Mouse (Mus musculus): ENCODE measurements around the gene Rubcnl. TPM values are rescaled to one million over a fixed set of nuclear protein-coding genes. Genes with fewer than 3 reads are reported as not detected.

Gene Rubcnl
- polyA plus RNA-seq, 1 experiment from 2014 or later: 0.10 TPM

DNA sequence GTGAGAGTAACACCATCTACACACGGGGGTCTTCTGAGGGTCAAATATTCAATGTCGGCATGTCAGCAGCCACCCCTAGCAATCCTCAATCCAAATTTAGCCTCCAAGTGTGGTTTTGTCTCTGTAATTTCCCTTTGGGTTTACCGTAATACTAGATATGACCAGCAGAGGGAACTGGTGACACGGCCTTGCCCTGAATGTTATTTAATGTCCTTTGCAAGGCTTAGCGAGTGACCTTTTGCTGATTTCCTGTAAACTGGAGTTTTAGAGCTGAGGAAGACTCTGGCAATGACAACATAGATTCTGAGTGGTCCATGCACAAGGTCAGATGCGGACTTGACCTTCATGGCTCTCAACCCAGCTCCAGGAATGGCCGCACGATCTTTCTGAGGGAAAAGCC is 44.7 kb downstream of the Rubcnl start:
- peak; percentile 21 for DNase-seq (ENCODE audit: low spot score)
- Histone ChIP-seq H3K4me1 (no peaks in the 10 kb centered on the region), H3K27me3 (ENCODE audit: low read depth, poor library complexity, severe bottlenecking) (no peaks in the 10 kb centered on the region), H3K36me3 (no peaks in the 10 kb centered on the region), H3K27ac (replicated peaks) (no peak overlapping the region), H3K9me3 (replicated peaks) (no peaks in the 10 kb centered on the region), H3K4me3 (no peak overlapping the region)
- 50% methylated on average over 8 of the region's 8 CpGs for WGBS

DNA sequence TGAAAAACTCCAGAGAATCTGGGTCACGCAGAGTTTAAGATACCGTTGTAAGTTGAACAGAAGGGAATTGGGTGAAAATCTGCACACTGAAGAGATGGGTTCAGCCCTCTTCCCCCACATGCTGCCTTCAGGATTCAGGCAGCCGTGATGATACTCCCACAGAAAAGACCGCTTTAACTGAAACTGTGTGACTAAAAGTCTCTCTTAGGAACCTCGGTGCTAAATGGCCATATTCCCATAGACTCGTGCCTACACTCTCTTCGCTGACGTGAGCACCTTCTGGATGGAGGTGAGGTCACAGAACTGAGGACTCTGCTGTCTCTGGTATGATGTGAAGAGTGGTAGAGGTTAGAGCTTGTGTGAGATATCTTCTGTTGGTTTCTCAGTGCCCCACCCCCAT is 48.1 kb downstream of the Rubcnl start:
- whole genome bisulfite sequencing: 97% methylated on average over 8 of the region's 8 CpGs
- no peaks in the 10 kb centered on the region for H3K9me3 ChIP-seq (replicated peaks)
- H3K36me3 ChIP-seq: no peaks in the 10 kb centered on the region
- no peak overlapping the region for H3K4me3 ChIP-seq
- H3K27ac ChIP-seq (replicated peaks): no peak overlapping the region
- H3K4me1 ChIP-seq: no peaks in the 10 kb centered on the region
- H3K27me3 ChIP-seq (ENCODE audit: low read depth, poor library complexity, severe bottlenecking): no peaks in the 10 kb centered on the region
- DNase-seq (ENCODE audit: low spot score): no peak

DNA sequence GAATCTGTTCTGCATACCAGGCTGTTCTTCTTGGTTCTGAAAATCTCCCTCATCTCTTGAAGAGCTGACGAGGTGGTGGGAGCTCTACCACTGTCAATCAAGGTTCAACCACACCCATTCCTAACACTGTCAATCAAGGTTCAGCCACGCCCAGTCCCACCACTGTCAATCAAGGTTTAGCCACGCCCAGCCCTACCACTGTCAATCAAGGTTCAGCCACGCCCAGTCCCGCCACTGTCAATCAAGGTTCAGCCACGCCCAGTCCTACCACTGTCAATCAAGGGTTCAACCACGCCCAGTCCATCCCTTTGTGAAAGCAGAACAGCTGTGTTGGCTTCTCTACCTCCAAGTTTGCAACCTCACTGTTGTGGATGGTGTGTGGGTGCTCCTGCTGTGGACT is 48.7 kb downstream of the Rubcnl start:
- Histone ChIP-seq H3K36me3 (no peaks in the 10 kb centered on the region), H3K27ac (replicated peaks) (no peak overlapping the region), H3K4me3 (no peak overlapping the region), H3K9me3 (replicated peaks) (no peaks in the 10 kb centered on the region), H3K27me3 (ENCODE audit: low read depth, poor library complexity, severe bottlenecking) (no peaks in the 10 kb centered on the region), H3K4me1 (no peaks in the 10 kb centered on the region)
- DNase-seq (ENCODE audit: low spot score): no peak
- WGBS: 81% methylated on average over 7 of the region's 7 CpGs

DNA sequence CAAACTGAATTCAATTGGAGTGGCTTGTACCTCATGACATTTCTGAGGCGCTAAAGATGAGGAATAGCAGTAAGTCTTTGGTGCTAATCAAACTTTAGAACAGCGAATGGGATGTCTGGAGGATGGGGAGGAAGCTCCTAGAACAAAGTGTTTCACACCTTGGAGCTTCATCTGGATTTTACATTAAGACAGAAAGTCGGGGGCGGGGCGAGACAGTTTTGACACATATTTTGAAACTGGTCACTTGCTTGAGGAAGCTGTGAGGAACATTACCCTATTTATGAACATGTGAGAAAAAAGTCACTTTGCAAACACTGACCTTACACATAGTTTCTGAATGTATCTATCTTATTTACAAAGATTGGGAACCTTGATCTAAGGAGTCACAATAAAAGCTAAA is 49.4 kb downstream of the Rubcnl start:
- H3K27me3 ChIP-seq (ENCODE audit: low read depth, poor library complexity, severe bottlenecking): no peaks in the 10 kb centered on the region
- H3K27ac ChIP-seq (replicated peaks): no peak overlapping the region
- H3K4me1 ChIP-seq: no peaks in the 10 kb centered on the region
- no peak for DNase-seq (ENCODE audit: low spot score)
- H3K4me3 ChIP-seq: no peak overlapping the region
- 94% methylated on average over 5 of the region's 5 CpGs for WGBS
- H3K36me3 ChIP-seq: no peaks in the 10 kb centered on the region
- H3K9me3 ChIP-seq (replicated peaks): no peaks in the 10 kb centered on the region

DNA sequence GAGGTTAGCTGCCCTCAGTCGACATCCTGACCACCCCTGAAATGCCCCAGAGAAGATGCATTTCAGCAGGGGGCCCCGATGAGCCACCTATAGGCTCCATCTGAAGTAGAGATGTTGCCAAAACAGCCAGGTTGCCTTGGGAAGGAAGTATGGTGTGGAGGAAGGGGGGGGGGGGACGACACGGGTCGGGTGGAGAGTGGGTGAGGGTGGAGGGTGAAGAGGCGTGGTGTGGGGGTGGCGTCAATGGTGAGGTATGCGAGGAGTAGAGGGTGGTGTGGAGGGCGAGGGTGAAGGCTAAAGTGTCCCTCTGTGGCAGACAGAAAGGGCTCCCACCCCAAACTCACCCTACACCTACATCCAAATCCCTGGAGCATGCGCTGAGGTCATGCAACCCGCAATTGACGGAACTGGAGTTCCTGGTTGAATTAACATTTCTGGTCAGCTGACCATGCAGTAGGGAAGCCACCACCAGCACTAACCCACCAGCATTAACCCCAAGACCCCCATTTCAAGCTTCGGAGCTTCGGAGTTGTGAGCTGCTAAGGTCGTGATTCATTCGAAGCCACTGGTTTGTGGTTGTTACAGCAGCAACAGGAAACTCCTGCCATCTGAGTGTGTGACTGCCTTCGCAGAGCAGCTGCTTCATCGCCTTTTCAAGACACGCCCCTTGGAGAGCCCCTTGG is 52.7 kb downstream of the Rubcnl start:
- WGBS: 90% methylated on average over 17 of the region's 19 CpGs
- Histone ChIP-seq H3K27ac (replicated peaks) (no peak overlapping the region), H3K4me1 (no peaks in the 10 kb centered on the region), H3K9me3 (replicated peaks) (no peaks in the 10 kb centered on the region), H3K36me3 (no peaks in the 10 kb centered on the region), H3K27me3 (ENCODE audit: low read depth, poor library complexity, severe bottlenecking) (no peaks in the 10 kb centered on the region), H3K4me3 (no peak overlapping the region)
- no peak for DNase-seq (ENCODE audit: low spot score)

DNA sequence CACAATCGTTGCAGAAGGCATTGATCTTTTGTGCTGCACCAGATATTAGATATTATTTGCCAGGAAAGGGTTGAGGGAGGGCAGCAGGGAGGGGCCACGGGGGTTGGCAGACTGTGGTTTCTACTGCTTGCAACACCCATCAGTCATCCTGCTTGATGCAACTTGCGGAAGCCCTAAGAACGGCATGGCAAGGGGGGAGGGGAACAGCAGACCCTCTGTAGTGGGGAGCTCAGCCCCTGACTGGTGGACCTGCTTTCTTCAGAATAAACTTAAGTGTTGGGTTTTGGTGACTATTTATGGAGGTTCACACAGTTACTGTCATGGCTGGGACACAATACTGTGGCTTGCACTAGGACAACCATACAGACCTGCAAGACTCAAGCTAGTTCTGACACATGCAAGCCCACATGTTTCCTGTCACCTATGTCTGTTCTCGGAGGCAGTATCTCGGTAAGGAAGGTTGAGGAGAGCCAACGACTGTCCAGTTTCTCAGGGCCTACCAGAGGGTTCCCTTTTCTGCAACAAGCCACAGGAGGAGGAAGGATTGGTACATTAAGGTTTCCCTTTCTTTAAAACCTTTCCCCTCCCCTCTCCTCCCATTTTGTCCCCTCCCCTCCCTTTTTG is 53.6 kb downstream of the Rubcnl start:
- DNase-seq (ENCODE audit: low spot score): no peak
- Histone ChIP-seq H3K36me3 (no peaks in the 10 kb centered on the region), H3K27me3 (ENCODE audit: low read depth, poor library complexity, severe bottlenecking) (no peaks in the 10 kb centered on the region), H3K4me1 (no peaks in the 10 kb centered on the region), H3K27ac (replicated peaks) (no peak overlapping the region), H3K9me3 (replicated peaks) (no peaks in the 10 kb centered on the region), H3K4me3 (no peak overlapping the region)
- WGBS: 87% methylated on average over 7 of the region's 7 CpGs

DNA sequence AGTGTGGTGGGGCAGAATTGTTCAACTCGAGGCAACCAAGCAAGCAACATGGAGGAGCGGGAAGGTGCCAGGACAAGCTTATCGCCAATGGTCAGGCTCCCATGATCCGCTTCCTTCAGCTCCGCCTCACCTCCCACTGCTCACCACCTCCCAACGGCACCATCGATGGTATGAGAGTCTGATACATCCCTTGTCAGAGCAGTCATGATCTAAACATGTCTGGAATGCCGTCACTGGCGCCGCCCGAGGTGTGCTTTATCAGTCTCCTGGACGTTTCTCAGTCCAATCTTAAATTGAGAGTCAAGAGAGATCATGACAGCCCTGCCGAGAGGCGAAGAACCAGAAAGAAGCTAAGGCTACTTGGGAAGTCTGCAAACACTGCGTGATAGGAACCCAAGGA is 55.3 kb downstream of the Rubcnl start:
- Histone ChIP-seq H3K27me3 (ENCODE audit: low read depth, poor library complexity, severe bottlenecking) (no peaks in the 10 kb centered on the region), H3K4me3 (no peak overlapping the region), H3K27ac (replicated peaks) (no peak overlapping the region), H3K4me1 (no peaks in the 10 kb centered on the region), H3K9me3 (replicated peaks) (no peaks in the 10 kb centered on the region), H3K36me3 (no peaks in the 10 kb centered on the region)
- DNase-seq (ENCODE audit: low spot score): no peak
- WGBS: 91% methylated on average over 15 of the region's 15 CpGs

DNA sequence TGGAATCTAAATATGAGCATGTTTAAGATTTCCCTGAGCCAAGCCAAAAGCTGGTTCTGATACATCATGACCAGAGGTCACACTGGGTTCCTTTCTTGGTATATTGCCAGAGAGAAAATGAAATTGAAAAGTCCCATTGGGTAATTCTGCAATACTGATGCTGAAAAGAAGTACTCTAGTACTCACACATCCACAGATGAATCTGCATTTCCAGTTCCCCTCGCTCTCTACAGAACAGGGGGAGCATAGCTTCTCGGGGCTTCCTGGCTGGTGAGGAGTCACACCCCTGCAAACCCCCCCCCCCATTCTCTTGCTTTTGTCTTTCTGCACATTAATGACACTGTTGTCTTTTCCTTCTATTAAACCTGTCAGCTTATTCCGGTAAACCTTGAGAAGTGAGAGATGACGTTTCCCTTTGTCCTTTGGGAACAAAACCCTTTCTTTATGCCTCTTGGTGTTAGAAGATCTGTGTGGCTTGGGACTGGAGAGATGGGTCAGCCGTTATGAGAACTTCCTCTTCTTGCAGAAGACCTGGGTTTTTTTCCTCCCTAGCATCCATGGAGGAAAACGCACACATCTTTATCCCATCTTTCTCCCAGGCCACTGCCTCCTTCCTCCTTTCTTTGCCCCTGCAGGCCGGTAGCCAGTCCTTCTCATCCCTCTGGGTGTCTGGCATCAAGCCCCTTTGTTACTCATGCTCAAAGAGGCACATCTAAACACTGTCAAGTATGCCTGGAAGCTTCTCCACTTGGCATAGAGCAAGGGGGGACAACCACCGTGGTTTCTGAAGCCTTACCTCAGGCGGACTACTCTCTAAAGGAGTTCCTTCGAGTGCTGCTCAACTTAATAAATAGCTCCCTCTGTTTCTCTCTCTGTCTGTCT is 59.7 kb downstream of the Rubcnl start:
- DNase-seq (ENCODE audit: low spot score): no peak
- no peaks in the 10 kb centered on the region for H3K36me3 ChIP-seq
- no peak overlapping the region for H3K4me3 ChIP-seq
- H3K4me1 ChIP-seq: no peaks in the 10 kb centered on the region
- no peaks in the 10 kb centered on the region for H3K9me3 ChIP-seq (replicated peaks)
- H3K27ac ChIP-seq (replicated peaks): no peak overlapping the region
- H3K27me3 ChIP-seq (ENCODE audit: low read depth, poor library complexity, severe bottlenecking): no peaks in the 10 kb centered on the region
- 84% methylated on average over 10 of the region's 10 CpGs for WGBS

DNA sequence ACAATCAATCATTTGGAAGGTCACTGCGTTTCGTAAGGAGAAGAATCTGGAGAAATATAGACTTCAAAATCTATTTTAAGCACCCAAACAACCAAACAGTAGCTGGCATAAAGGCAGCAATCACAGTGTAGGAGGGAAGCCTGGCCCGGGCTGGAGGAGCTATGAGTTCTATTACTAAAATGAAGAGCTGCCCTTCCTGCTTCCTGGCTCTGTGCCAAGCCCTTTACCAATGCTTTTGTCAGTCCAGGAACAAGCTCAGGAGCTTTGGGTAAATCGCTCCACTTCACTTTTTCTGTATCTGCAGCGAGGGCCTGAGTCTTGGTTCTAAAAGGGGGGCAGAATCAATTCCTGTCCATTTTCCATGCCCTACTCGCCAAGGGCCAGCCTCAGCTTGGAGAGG is 62.1 kb downstream of the Rubcnl start:
- Histone ChIP-seq H3K4me3 (no peak overlapping the region), H3K9me3 (replicated peaks) (no peaks in the 10 kb centered on the region), H3K36me3 (no peaks in the 10 kb centered on the region), H3K27me3 (ENCODE audit: low read depth, poor library complexity, severe bottlenecking) (no peaks in the 10 kb centered on the region), H3K4me1 (no peaks in the 10 kb centered on the region), H3K27ac (replicated peaks) (no peak overlapping the region)
- 89% methylated on average over 6 of the region's 6 CpGs for WGBS
- no peak for DNase-seq (ENCODE audit: low spot score)

Other genes with a start within 250 kb of the Rubcnl start
- gene Lrch1, start 68.2 kb upstream of the Rubcnl start, polyA plus RNA-seq (2016; fragmentation: Nextera tagmentation; extraction: Ambion mirVana): 6.2 and 6.4 TPM in 2 replicates
- 0.17 and 0.19 TPM in 2 replicates for gene Lrrc63, start 114.9 kb downstream of the Rubcnl start, polyA plus RNA-seq (2016; fragmentation: Nextera tagmentation; extraction: Ambion mirVana)
- gene Lcp1, start 115.1 kb downstream of the Rubcnl start, polyA plus RNA-seq (2016; fragmentation: Nextera tagmentation; extraction: Ambion mirVana): 26.4 and 28.7 TPM in 2 replicates
- not detected in 2 replicates for gene Cpb2, start 226.3 kb downstream of the Rubcnl start, polyA plus RNA-seq (2016; fragmentation: Nextera tagmentation; extraction: Ambion mirVana)

Measured in midbrain, embryonic 10.5 days (tissue).